25 mouse cellular contexts compared by ENCODE assay signal in genomic region chr12:52375116-52375515, GRCm38 (mm10).
"Had no signal": no experiment of that assay in that cellular context is flagged by ENCODE, and none has a peak within 500 bp of the region (broad histone marks: within the 10 kb centered on the region; RNA-seq: fewer than 3 reads in every experiment).

No protein-coding gene starts in this region.

- DNase-seq: gastrocnemius, postnatal 10 days; gastrocnemius, postnatal 25 days; heart, postnatal 10 days; heart, postnatal 4 days; kidney, adult 18-20 months; kidney, adult 8-10 months; kidney, postnatal 10 days; kidney, postnatal 36 days; layer of hippocampus, adult 9-11 months; layer of hippocampus, postnatal 36 days; left cerebral cortex, postnatal 4 days; lung, adult 18-20 months had no signal

- H3K9me3 ChIP-seq: heart, embryonic 10.5 days; heart, embryonic 12.5 days; hindbrain, embryonic 10.5 days; hindbrain, embryonic 12.5 days; intestine, embryonic 15.5 days; limb, embryonic 13.5 days; limb, embryonic 15.5 days; liver, embryonic 12.5 days had no signal

- H3K9ac ChIP-seq: heart, embryonic 12.5 days; hindbrain, embryonic 12.5 days; hindbrain, embryonic 14.5 days; intestine, embryonic 15.5 days; limb, embryonic 13.5 days; limb, embryonic 15.5 days; liver, embryonic 12.5 days; liver, embryonic 14.5 days had no signal

- H3K4me1 ChIP-seq: heart, embryonic 10.5 days; heart, embryonic 12.5 days; intestine, embryonic 15.5 days; liver, embryonic 12.5 days had no signal

- H3K4me2 ChIP-seq: heart, embryonic 12.5 days; hindbrain, embryonic 12.5 days; hindbrain, embryonic 14.5 days; intestine, embryonic 15.5 days; limb, embryonic 13.5 days; limb, embryonic 15.5 days; liver, embryonic 12.5 days had no signal

- ATAC-seq: hindbrain, embryonic 16.5 days; inflammation-experienced regulatory T-cells, adult 6 months; intestine, embryonic 15.5 days; intestine, postnatal 0 days; liver, embryonic 12.5 days had no signal

- H3K27ac ChIP-seq: heart, embryonic 10.5 days; hindbrain, embryonic 10.5 days; hindbrain, embryonic 12.5 days; hindbrain, embryonic 14.5 days; intestine, embryonic 15.5 days; limb, embryonic 13.5 days; limb, embryonic 15.5 days; liver, embryonic 12.5 days; liver, embryonic 14.5 days had no signal

- H3K36me3 ChIP-seq: heart, embryonic 10.5 days; heart, embryonic 12.5 days; hindbrain, embryonic 10.5 days; hindbrain, embryonic 12.5 days; intestine, embryonic 15.5 days; limb, embryonic 13.5 days; limb, embryonic 15.5 days; liver, embryonic 12.5 days had no signal

- H3K27me3 ChIP-seq: heart, embryonic 12.5 days; hindbrain, embryonic 12.5 days; intestine, embryonic 15.5 days; limb, embryonic 13.5 days; limb, embryonic 15.5 days; liver, embryonic 12.5 days had no signal

- H3K4me3 ChIP-seq: heart, embryonic 10.5 days; heart, embryonic 12.5 days; hindbrain, embryonic 10.5 days; hindbrain, embryonic 12.5 days; intestine, embryonic 15.5 days; limb, embryonic 13.5 days; limb, embryonic 15.5 days; liver, embryonic 12.5 days had no signal
